ENCODE assay signal across 9 mouse cellular contexts in the genomic region with DNA sequence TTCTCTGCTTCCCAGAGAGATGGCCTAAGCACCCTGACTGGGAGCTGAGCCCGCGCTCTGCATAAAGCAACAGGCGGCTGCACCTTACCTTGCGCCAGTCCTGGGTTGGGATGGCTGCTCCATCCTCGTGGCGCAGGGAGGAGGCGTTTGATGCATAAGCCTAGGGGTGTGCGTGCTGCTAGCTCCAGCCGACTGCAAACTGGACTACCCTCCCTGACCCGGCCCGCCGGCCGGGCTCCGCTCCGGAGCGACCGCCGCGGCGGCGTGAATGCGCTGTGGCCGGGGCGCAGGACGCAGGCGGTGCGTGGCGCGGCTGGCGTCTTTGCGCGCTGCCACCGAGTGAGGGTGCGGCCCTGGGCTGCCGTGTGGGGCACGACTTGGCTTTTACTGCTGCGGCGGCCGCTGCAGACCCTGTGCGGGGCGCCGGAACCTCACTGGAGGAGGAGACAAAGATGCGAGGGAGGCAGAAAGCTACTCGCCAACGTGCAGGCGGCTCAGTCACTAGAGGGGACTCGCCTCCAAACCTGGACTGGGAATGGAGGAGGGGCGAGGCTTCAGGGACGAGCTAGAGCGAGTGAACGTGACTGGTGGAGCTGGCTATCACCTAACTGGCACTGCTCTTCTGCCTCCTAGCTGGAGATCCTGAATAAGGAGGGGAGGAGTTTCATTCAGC. TPM values are rescaled to one million over a fixed set of nuclear protein-coding genes. Genes with fewer than 3 reads are reported as not detected.
DNase-seq lines count a peak whose midpoint lies in the region; ATAC-seq and TF ChIP-seq lines count a peak whose summit lies in the region.
"Had no signal": no experiment of that assay in that cellular context is flagged by ENCODE, and none has a peak within 500 bp of the region (broad histone marks: within the 10 kb centered on the region; RNA-seq: fewer than 3 reads in every experiment).

A gene (minus strand): TSS at position 503 of the 673 bp plus-strand sequence.

- peak within 1 kb of the TSS; percentile 71 for H3K9ac ChIP-seq in embryonic facial prominence, embryonic 13.5 days
- H3K9ac ChIP-seq in heart, embryonic 12.5 days = peak within 1 kb of the TSS; percentile 74
- H3K9ac ChIP-seq in kidney, embryonic 16.5 days (replicated peaks; ENCODE audit: low read length) = peak within 1 kb of the TSS; percentile 60
- H3K9ac ChIP-seq in neural tube, embryonic 15.5 days (replicated peaks) = peak within 1 kb of the TSS; percentile 76

- peak; percentile 65; the same call in 1 of the 2 replicates for ATAC-seq in embryonic facial prominence, embryonic 13.5 days (ENCODE audit: insufficient number of reproducible peaks, insufficient read depth, low FRiP score, low TSS enrichment, low read depth)
- ATAC-seq in heart, embryonic 12.5 days (ENCODE audit: insufficient number of reproducible peaks, low FRiP score) = peak; percentile 77
- ATAC-seq in kidney, embryonic 16.5 days (ENCODE audit: low FRiP score, low TSS enrichment) = peak; percentile 91
- ATAC-seq in neural tube, embryonic 15.5 days (ENCODE audit: low FRiP score) = peak; percentile 95
- ATAC-seq in erythroblast, adult 5-6 weeks (replicated peaks; ENCODE audit: low FRiP score, poor library complexity, severe bottlenecking) = no peak

- H3K9me3 ChIP-seq in embryonic facial prominence, embryonic 13.5 days = no peaks in the 10 kb centered on the region
- no peaks in the 10 kb centered on the region for H3K9me3 ChIP-seq in heart, embryonic 12.5 days (replicated peaks)
- no peaks in the 10 kb centered on the region for H3K9me3 ChIP-seq in kidney, embryonic 16.5 days (ENCODE audit: low read length)
- H3K9me3 ChIP-seq in neural tube, embryonic 15.5 days (replicated peaks) = no peaks in the 10 kb centered on the region

- H3K27me3 ChIP-seq in spleen, adult 2 months (ENCODE audit: control insufficient read depth, insufficient read depth, low read length) = 0 out of 2 replicates have a peak, but pooled peaks cover 2% of the 10 kb centered on the region
- H3K27me3 ChIP-seq in embryonic facial prominence, embryonic 13.5 days = peaks cover 40% of the 10 kb centered on the region
- H3K27me3 ChIP-seq in heart, embryonic 12.5 days (replicated peaks) = peaks cover 10% of the 10 kb centered on the region
- peaks cover 8% of the 10 kb centered on the region; the same call in 1 of the 2 replicates for H3K27me3 ChIP-seq in kidney, embryonic 16.5 days (ENCODE audit: insufficient read depth, low read length)
- H3K27me3 ChIP-seq in neural tube, embryonic 15.5 days (replicated peaks) = no peaks in the 10 kb centered on the region

- H3K27ac ChIP-seq in spleen, adult 2 months (ENCODE audit: insufficient read depth, low read length) = no peak within 1 kb of the TSS
- no peak within 1 kb of the TSS for H3K27ac ChIP-seq in embryonic facial prominence, embryonic 13.5 days
- H3K27ac ChIP-seq in heart, embryonic 12.5 days (ENCODE audit: poor library complexity, severe bottlenecking) = peak within 1 kb of the TSS; percentile 57
- no peak within 1 kb of the TSS for H3K27ac ChIP-seq in kidney, embryonic 16.5 days (ENCODE audit: low read length)
- H3K27ac ChIP-seq in neural tube, embryonic 15.5 days (replicated peaks) = peak within 1 kb of the TSS; percentile 90

- no peaks in the 10 kb centered on the region for H3K36me3 ChIP-seq in spleen, adult 2 months (ENCODE audit: control insufficient read depth, insufficient read depth, low read length)
- no peaks in the 10 kb centered on the region for H3K36me3 ChIP-seq in embryonic facial prominence, embryonic 13.5 days
- H3K36me3 ChIP-seq in heart, embryonic 12.5 days = no peaks in the 10 kb centered on the region
- H3K36me3 ChIP-seq in kidney, embryonic 16.5 days (ENCODE audit: insufficient read depth, low read length) = no peaks in the 10 kb centered on the region
- no peaks in the 10 kb centered on the region for H3K36me3 ChIP-seq in neural tube, embryonic 15.5 days

- DNase-seq in spleen, adult 2 months (ENCODE audit: low read depth in 1 of 2, low spot score in 2 of 2) = no peak
- no peak for DNase-seq in spleen, postnatal 14 days (ENCODE audit: low spot score in 2 of 2)
- DNase-seq in liver = peak; percentile 20

- no peak for TF ChIP-seq CTCF in spleen, adult 2 months (IDR thresholded peaks at IDR 0.05; ENCODE audit: extremely low read depth, insufficient read depth, insufficient read length, insufficient replicate concordance)

- WGBS in spleen, adult 2 months = 4% methylated on average over 51 of the region's 51 CpGs
- WGBS in embryonic facial prominence, embryonic 13.5 days = under 1% methylated on average over 51 of the region's 51 CpGs
- WGBS in heart, embryonic 12.5 days = under 1% methylated on average over 51 of the region's 51 CpGs
- WGBS in kidney, embryonic 16.5 days = under 1% methylated on average over 51 of the region's 51 CpGs
- WGBS in neural tube, embryonic 15.5 days = 1% methylated on average over 51 of the region's 51 CpGs

- H3K4me1 ChIP-seq in spleen, adult 2 months (ENCODE audit: control insufficient read depth, insufficient read depth, insufficient read length) = no peaks in the 10 kb centered on the region
- H3K4me1 ChIP-seq in embryonic facial prominence, embryonic 13.5 days = peaks cover 8% of the 10 kb centered on the region
- peaks cover 20% of the 10 kb centered on the region for H3K4me1 ChIP-seq in heart, embryonic 12.5 days (replicated peaks)
- 0 out of 2 replicates have a peak, but pooled peaks cover 7% of the 10 kb centered on the region for H3K4me1 ChIP-seq in kidney, embryonic 16.5 days (ENCODE audit: insufficient read depth, low read length)
- H3K4me1 ChIP-seq in neural tube, embryonic 15.5 days = peaks cover 5% of the 10 kb centered on the region; the same call in 1 of the 2 replicates

- peak within 1 kb of the TSS; percentile 9; the same call in 1 of the 2 replicates for H3K4me3 ChIP-seq in spleen, adult 2 months (ENCODE audit: extremely low read depth, insufficient read depth, insufficient read length)
- H3K4me3 ChIP-seq in embryonic facial prominence, embryonic 13.5 days = peak within 1 kb of the TSS; percentile 63
- H3K4me3 ChIP-seq in heart, embryonic 12.5 days = peak within 1 kb of the TSS; percentile 73
- peak within 1 kb of the TSS; percentile 64 for H3K4me3 ChIP-seq in kidney, embryonic 16.5 days (ENCODE audit: low read length)
- peak within 1 kb of the TSS; percentile 74 for H3K4me3 ChIP-seq in neural tube, embryonic 15.5 days (replicated peaks)

- H3K4me2 ChIP-seq in embryonic facial prominence, embryonic 13.5 days = peak within 1 kb of the TSS; percentile 99
- H3K4me2 ChIP-seq in heart, embryonic 12.5 days = peak within 1 kb of the TSS; percentile 95
- peak within 1 kb of the TSS; percentile 97 for H3K4me2 ChIP-seq in kidney, embryonic 16.5 days (replicated peaks; ENCODE audit: low read depth, low read length)
- H3K4me2 ChIP-seq in neural tube, embryonic 15.5 days = peak within 1 kb of the TSS; percentile 92

- no peak for TF ChIP-seq POLR2A in spleen, adult 2 months (IDR thresholded peaks at IDR 0.05; ENCODE audit: low read depth, low read length)

RNA-seq across cellular contexts. Expression of the gene that starts here (rescaled TPM):
- 0.35 and 0.60 TPM in 2 replicates for polyA plus RNA-seq in spleen, adult 2 months (2012; rRNA removed)
- 1.6 and 2.1 TPM in 2 replicates for polyA plus RNA-seq in embryonic facial prominence, embryonic 13.5 days (2015; fragmentation: Nextera tagmentation; extraction: Ambion mirVana)
- 4.3 and 5.3 TPM in 2 replicates for polyA plus RNA-seq in heart, embryonic 12.5 days (2016; fragmentation: Nextera tagmentation; extraction: Ambion mirVana)
- 4.7 and 5.3 TPM in 2 replicates for polyA plus RNA-seq in kidney, embryonic 16.5 days (2015; fragmentation: Nextera tagmentation; extraction: Ambion mirVana)
- 25.4 and 29.2 TPM in 2 replicates for polyA plus RNA-seq in neural tube, embryonic 15.5 days (2015; fragmentation: Nextera tagmentation; extraction: Ambion mirVana)
- total RNA-seq in erythroblast, adult 5-6 weeks (2015; ENCODE audit: low replicate concordance) = not detected in 2 replicates
- total RNA-seq in erythroblast, adult 5-6 weeks (2017; ENCODE audit: low replicate concordance) = not detected in 2 replicates
- total RNA-seq: neutrophil, adult 5-6 weeks had no signal

Comparison
In these comparisons a context has a peak if more than half of its experiments do, and no peak if none do; other contexts are left out.
1. H3K27ac ChIP-seq: peak in heart, embryonic 12.5 days (single experiment) and neural tube, embryonic 15.5 days (single experiment); none in spleen, adult 2 months (single experiment), embryonic facial prominence, embryonic 13.5 days (single experiment) and kidney, embryonic 16.5 days (single experiment).
2. H3K4me3 ChIP-seq: peak in every context shown above with its lines; median percentile 74 in neural tube, embryonic 15.5 days; 73 in heart, embryonic 12.5 days; 64 in kidney, embryonic 16.5 days; 63 in embryonic facial prominence, embryonic 13.5 days; 9 in spleen, adult 2 months.
3. Peak in every context shown above with its lines, with median percentiles within 50 percentile points of each other: H3K4me2 ChIP-seq and H3K9ac ChIP-seq.